Mouse (Mus musculus) lung, postnatal 14 days (tissue): ENCODE data around the gene Ccdc167.
A peak's percentile ranks its signal among the peaks of the same experiment; 100 is the strongest.
"Not testable (repeated sequence)": the region's sequence is repeated elsewhere in the genome, so short reads cannot be mapped to it uniquely, and the experiment has no call there.

Experiments
- DNase-seq: peaks from one replicate; pipeline ENCODE4 v3.0.0; 2021

Gene Ccdc167

DNA sequence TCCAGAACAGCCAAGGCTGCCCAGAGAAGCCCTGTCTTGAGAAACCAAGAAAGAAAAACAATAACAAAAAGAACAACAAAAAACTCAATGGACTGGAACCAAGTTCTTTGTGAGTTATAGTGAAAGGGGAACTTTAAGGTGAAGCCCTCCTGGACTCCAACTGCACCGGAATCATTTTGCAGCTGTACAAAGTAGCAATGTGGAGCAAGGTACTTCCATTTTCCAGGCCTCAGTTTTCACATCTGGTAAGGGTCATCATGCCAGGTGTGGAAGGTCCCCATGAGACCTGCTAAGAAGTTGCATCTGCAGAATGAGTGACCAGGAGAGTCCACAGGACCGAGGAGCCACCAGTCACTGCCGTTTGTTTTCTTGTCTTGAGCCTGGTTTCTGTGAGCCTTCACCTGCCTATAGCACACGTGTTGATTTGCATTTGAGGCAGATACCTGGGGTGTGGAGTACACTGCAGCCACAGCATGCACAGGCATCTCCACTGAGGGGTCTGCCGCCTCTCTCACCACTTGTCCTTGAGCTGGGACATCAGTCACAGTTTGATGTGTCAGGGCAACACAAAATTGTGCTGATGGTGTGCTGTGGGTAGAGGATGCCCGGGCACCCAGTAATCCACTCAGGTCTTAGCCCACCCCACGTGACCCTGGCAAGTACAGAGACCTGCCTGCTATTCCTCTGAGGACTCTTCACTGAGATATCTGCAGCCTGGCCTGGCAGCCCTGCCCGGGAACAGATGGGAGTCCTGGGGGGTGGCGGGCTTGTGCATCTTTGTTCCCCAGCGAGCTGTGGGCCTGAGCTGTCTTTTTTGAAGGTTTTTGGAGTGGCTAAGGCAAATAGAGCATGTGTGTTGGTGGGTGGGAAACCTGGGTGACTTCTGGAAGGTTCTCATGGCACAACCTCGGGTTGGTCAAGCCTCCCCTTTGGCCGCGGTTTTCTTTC is 3.1 kb upstream of the Ccdc167 start:
- DNase-seq: no peak

DNA sequence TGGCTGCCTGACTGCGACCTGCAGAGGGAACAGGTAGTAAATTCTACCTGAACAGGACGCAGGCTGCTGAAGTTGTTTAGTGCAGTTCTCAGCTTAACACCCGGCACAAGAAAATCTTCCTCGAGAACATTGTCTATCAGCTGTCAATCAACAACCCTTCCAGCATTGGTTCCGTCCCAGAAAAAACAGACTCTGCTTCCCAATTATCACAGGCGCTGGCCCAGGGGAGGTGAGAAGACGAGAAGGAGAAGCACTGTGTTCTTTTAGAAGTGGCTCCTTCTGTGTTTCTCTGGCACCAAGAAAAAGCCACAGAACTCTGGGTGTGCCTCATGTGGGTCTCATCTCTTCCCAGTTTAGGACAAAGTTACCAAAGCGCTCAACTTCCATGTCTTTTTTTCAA is 1.8 kb upstream of the Ccdc167 start:
- no peak for DNase-seq

DNA sequence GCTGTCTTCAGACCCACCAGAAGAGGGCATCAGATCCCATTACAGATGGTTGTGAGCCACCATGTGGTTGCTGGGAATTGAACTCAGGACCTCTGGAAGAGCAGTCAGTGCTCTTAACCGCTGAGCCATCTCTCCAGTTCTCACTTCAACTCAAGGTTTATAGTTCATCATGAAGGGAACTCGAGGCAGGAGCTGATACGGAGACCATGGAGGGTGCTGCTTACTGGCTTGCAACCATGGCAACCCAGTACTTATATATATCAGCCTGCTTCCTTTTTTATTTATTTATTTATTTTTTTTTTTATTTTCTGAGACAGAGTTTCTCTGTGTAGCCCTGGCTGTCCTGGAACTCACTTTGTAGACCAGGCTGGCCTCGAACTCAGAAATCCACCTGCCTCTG is 3.1 kb downstream of the Ccdc167 start:
- DNase-seq: not testable (repeated sequence)

DNA sequence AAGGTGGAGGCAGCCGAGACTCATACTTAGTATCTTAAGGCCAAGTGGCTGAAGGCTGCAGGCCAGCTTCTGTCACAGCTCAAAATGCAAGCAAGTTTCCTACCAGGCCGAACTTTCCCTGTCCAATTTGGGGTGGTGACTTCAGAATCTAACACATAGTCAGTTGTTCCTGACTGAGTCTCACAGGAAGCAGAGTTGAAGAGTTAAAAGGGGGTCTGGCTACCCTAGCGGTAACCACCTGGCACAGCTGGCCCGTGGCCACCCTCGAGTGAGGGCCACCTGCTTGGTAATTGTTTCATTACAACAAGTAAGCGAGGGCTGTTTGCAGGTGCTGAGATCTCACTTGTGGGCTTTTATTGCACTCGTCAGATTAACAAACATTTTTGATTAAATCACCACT is 4.3 kb downstream of the Ccdc167 start:
- DNase-seq: no peak

DNA sequence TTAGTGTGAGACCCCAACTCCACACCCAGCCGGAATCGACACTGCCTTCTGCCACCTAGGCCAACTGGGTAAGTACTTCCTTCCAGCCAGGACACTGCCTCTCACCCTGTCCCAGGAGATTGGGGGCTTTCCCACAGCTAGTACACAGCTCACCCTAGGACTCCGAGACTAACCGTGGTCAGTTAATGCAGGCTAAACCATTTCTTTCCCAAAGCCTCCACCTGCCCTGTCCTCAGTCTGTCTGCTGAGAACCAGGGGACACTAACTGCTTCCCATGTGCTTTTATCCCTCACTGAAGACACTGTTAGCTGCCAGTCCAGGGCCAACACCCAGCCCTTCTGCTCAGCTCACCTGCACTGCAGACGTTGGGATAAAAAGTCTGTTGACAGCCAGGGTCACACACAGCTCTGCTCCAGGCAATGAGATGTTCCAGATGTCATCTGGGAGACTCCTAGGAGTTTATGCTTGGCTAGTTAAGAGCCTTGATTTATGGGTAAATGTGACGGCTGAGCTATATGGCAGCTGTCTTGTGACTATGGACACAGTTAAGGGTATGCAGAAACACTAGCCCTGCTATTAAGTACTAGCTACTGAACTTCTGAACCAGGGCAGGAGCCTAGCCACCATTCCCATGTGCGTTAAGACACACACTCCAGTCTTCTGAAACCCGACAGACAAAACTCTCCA is 5.0 kb downstream of the Ccdc167 start:
- DNase-seq: no peak

DNA sequence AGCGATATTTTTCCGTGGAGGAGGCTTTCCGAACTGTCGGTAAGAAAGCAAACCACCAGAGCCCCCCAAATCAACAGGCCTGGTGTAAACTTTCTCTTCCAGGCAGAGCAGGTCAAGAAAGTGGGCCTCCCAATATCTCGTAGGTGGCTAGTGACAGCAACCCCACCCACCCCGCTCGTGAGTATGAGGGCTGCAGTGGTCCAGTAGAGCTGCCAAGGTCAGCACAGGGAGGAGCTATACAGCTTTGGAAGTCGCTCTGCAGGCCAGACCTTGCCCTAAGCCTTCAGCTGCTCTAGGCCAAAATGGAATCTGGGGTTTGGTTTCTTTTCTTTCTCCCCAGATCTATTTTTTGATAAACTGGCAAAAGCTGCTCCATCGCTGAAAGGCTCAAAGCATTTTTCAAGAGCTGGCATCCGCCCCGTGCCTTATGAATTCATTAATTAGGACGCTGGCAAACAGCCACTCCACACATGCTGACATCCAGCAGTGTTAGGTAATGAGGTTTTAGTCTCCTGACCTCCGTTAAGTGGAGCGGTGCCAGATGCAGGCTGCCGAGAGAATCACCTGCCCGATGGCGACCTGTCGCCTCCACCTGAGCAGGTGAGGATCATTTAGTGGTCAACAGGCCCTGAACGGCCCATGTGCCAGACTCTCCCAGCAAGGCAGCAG is 5.6 kb downstream of the Ccdc167 start:
- peak; percentile 15 for DNase-seq

DNA sequence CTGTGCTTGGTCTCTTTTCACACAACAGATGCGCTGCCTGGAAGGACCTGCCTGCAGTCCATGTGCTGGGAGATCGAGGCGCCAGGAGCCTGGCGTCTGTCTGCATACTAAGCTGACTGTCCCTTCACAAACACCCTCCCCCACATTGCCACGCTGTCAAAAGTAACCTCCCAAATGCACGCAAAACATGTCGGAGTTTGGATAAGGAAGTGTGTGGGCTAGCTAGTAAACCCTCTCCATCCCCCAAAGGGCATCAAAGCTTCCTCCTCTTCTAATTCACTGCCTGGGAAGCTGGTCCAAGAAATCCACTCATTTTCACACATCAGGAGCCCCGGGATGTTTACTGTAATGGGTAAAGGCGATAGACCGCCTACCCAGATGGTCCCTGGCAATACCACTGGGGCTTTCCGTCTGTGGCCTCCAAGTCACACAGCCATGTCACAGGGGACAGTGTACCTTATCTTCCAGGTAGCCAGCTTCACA is 6.2 kb downstream of the Ccdc167 start:
- DNase-seq: no peak

DNA sequence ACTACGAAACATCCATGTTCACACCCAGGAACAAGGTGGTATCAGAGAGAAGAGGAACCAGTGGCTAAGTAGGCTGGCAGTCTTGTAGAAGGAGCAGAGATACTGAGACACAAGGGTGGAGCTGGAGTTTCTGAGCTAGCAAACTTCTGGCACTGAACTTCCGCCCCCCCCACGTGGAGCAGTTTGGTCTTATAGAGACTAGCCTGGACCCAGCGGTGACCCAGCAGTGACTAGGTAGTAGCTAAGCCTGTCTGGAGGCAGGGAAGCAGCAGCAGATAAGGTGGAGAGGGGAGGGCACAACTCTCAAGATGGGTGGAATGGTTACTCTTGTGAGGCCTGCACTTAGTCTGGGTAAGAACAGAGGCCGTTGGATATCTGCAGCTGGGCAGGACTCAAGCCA is 8.1 kb downstream of the Ccdc167 start:
- DNase-seq: no peak

DNA sequence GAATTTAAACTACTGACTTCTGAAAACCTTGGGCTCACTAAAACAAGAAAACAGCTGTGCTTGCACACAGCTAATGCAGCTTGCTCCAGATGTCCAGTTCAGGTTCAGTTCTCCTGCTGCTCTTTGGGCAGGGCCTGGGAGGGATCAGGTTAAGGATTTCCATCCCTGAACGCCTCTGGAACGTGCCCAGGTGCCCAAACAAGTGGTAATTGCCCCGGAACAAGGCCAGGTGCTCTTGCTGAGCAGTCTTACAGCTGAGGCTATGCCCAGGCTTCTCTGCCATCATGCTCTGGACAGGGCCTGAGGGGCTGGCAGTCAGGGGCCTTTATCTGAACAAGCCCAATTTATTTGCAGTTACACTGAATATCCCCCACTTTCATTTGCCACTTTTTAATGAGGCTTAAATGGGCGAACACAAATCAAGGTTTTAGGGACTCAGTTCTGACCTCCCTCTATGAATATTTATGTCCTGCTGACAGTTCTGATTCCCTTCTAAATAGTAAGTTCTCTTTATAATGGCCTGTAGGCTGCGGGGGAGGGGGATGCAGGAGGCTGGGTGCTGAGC is 9.8 kb downstream of the Ccdc167 start:
- no peak for DNase-seq

DNA sequence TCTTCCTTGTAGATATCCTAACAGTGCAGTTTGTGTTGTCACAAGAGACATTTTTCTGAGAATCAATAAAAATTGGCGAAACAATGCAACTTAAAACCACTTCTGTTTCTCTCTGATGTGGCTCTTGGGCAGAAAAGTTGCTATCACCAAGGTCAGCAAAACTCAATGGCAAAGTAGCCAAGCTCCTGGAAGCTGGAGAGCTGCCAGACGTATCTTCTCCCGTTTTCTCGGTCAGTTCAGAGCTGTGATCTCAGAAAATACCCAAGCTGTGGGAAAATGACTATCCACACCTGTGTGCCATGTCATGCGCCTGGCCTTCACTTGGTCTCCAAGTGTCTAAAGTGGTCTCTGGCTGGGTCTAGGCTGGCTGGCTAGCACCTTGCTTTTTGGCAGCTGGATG is 11.0 kb downstream of the Ccdc167 start:
- DNase-seq: no peak

DNA sequence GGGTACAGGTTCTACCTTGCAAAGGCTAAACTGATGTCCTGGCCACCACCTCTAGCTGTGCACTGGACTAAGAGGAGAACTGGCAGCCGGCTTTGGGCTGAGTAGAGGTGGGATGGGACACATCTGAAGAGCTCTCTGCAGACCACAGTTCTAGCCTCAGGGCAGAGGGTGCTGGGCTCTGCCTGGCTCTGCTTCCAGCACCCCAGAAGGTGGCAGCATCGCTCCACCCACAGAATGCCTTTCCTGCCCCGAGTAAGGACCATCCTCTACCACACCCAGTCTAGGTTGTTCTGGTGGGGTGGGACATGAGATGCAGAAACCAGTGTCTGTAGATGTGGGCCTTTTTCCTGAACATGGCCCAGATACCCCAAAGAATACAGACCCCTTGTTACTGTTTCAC is 12.1 kb downstream of the Ccdc167 start:
- DNase-seq: peak; percentile 46

DNA sequence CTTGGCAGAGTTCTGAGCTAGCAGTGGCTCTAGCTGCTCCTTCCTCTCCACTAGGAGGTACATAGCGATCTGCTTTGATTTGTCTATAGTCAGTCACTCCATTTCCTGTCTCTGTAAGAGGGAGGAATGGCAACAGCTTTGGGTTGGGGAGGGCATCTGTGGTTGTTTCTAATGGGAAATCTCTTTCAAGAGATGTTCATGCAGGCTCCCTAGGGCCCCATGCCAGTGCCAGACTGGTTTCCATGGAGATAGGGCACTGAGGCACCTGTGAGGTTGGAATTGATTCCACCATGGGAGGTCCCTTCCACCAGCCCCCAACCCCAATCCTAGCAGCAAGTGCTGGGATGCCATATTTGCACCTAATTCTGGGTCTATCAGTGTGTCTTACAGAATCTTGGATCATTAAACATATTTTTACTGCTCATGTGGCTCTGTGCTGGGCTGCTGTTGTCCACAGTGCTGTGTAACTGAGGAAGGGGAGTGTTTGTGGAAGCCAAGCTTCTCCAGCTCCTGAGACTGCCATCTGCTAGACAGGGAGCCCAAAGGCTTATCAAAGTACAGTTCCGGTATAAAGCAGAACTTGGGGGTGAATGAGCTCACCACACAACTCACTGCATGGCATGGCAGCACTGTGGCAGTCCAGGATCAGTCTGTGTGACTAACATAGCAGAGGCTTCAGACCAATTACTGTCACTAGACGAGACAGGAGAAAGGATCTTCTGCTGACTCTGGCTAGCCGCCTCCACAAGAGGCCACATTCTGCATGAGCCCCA is 13.7 kb downstream of the Ccdc167 start:
- no peak for DNase-seq

DNA sequence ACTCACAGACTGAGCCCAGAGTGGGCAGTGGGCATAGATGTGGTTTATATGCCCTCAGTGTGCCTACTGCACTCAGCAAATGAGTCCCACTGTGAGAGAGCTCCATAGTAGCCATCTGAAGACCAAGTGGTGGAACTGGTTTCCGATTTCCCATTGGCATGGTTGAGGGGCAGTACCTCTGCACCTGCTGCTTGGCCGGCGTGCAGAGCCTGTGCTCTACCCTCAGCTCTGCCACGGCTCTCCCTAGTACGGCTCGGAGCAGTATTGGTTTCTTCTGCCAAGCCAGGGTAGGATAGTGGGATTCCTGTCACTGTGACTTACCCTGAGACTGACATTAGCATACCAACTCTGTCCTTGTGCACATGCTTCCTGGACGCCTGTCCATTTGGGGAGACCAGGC is 16.3 kb downstream of the Ccdc167 start:
- no peak for DNase-seq

DNA sequence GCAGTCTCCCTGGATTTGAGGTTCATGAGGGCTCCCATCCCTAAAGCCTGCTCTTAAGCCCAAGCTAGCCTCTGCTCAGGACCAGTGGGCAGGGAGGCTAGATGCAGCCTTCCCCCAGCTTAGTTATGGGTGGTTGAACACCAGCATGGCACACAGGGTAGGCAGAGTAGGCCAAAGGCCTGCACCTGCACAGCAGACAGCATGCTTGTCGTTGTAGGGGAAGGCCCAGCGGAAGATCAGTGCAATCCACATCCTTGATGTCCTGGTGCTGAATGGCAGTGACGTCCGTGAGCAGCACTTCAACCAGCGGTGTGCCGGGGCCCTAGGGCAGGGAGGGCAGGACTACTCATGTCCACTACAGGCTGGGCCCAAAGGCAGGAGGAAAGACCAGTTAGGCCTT is 18.4 kb downstream of the Ccdc167 start:
- DNase-seq: no peak

DNA sequence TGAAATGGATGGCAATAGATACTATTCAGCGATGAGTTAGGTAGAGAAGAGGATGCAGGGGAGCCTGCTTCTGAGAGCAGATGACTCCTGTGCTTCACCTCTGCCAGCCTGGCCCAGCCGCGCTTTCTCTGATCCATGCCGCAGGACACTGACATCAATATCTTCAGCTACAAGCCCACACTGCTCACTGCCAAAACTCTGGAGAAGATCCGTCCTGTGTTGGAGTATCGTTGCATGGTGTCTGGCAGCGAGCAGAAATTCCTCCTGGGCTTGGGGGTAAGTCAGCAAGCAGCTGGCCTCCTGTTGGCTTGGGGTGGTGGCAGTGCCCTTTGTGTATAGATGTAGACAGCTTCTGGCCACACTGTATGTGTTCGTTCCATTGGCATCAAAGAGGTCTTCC is 19.9 kb downstream of the Ccdc167 start:
- no peak for DNase-seq

DNA sequence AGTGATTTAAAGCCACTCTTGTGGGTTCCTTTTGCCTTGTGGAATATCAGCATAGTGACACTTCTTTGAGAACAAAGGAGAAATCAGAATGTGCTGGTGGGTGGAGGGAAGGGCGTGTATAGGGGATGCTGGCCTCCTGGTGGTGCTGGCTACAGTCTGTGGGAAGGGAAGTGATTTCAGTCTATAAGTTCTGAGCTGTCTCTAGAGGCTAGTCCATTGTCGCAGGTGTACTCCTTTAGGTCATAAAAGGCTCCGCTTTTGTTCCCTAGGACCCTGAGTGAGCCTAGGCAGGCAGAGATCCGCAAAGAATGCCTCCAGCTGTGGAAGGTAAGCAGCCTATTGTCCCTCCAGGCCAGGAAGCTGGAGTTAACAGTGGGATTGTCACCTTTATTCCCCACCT is 22.3 kb downstream of the Ccdc167 start:
- no peak for DNase-seq

DNA sequence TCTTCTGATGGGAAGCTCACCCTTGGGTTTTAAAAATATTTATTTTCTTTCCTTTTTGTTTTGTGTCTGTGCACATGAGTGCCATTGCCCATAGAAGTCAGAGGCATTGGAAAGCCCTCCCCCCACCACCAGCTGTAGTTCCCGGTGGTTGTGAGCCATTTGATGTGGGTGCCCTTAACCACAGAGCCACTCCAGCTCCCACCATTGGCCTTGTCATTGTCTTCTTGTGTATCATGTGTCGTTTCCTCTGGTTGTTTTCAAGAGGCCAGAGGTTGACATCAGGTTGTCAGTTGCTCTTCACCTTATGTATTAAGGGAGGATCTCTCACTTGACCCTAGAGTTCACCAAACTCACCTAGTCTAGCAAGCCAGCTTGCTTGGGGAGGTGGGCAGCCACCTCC is 23.3 kb downstream of the Ccdc167 start:
- DNase-seq: no peak

DNA sequence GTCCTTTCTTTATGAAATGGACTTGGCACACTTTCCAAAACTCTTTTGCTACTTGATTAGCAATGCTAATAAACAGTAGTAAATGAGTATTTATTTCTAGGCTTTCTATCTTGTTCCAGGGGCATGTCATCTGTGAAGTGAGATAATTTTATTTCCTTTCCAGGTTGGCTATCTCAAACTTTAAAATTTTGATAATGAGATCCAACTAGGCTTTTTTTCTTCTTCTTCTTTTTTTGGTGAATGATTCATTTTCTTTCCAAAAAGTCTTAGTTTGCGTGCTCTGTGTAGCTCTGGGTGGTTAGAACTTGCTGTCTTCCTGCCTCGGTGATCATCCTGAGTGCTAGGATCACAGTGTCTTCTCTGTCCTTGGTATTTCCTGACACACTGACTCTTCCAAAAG is 24.0 kb downstream of the Ccdc167 start:
- DNase-seq: no peak

DNA sequence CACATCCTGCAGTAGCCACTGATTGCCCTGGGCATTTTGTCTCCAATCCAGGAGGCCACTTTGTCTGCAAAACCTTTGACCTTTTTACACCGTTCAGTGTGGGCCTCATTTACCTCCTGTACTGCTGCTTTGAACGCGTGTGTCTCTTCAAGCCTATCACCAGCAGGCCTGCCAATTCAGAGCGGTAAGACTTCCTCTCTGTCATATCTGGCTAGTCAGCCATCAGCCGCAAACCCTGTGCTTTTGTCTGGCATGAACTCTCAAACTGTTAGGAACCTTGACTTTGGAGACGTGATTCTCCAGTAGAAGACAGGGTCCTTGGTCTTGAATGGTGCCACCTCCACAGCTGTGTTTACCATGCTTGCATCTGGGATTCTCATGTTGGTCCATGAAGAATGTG is 26.6 kb downstream of the Ccdc167 start:
- DNase-seq: no peak

DNA sequence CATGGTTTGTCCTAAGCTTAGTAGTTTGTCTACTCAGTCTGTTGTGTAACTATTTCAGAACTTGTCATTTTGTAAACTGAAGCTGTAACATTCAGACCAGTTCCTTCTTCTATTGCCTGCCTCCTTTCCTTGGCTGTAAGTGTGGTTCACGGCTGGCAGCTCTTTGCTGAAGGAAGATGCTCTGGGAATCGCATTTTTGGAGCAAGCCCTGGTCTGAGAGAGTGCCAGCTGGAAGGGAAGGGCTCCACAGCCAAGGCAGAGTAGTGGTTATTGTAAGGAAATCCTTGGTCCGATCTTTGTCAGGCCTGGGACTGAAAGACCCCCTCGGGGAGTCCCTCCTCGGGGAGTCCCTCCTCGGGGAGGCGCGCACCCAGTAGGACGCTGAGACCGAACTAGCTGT is 28.2 kb downstream of the Ccdc167 start:
- DNase-seq: no peak

DNA sequence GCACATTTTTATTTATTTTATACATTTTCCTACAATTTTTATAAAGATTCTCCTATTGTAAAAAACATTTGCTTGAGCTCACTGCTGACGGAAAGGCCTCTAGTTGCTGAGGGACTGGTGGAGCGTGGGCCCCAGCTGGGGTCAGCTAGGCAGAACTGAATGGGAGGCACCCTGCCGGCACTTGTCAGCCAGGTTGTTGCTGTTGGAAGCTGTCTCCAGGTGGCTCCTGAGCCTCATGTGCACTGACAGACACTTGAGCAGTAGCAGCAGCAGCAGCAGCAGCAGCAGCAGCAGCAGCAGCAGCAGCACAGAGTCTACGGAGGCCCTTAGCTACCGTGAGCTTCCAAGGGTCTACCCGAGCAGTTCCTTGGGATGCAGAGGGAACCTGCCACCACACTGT is 29.5 kb downstream of the Ccdc167 start:
- DNase-seq: no peak

DNA sequence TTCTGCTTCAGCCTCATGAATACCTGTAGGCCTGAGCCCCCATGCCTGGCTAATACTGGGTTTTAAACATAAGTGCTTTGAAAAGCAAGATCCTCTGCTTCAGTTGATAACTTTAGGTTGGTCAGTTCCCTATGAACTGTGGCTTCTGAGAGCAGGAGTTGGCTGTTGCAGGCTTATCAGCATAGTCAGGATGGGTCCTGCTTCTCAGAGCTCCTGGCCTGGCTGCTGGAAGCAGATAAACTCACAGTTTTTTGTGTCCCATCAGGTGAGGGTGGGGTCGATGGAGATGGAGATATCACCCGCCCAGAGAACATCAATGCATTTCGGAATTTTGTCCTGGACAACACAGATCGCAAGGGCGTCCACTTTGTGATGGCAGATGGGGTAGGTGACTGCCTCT is 30.1 kb downstream of the Ccdc167 start:
- no peak for DNase-seq

DNA sequence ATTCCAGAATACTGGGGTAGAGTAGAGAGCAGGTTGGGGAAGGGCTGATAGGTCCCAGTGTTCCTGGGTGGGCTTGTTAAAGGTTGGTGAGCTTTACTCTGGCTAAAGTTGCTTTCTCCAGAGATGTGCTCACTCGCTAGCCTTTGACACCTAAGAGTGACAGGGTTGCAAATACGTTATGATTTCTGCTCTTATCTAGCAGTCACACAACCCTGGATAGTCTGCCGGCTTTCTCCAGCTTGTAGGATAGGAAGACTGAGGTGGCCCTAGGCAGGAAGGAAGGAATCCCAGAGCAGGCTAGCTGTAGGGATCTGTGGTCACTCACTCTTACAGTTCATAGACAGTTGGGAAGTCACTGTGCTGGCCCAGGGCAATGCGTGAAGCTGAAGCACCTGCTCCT is 32.6 kb downstream of the Ccdc167 start:
- DNase-seq: no peak
